Mouse (Mus musculus): ENCODE measurements at regions not wholly inside any gene's neighbourhood (a gene's known extent, or its start where the extent isn't known, plus 50 kb on each side); places are given as distances from the start of the nearest gene placed in this dataset.

DNA sequence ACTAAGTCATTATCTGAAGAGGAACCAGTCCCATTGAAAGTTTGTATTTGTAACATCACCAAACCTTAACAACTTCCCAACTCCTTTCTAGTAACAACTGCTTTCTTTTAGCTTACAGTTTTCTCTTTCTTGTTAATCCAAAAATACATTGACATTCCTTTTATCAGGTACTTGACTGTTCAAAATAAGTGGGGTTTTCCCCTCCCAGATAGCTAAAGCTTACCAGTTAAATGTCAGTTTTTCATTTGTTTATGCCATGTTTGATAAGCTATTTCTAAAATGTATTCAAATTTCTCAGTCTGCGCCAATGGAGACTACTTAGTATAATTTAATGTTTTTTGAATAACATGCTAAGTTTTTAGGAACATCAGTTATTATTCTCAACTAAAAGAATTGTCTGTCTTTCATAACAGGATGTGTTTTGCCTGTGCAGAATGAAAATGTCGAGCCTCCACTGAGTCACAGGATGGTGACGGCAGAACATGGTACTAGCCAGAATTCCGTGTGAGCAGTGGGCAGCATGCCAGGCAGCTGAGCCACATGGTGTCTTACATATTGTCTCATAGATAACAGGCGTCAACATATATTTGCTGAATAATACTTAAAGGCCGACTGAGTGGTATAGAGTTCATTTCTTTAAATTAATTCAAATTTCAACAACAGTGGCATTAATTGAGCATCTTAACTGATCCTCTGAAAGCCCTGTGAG, 82.1 kb upstream of the Atg10 start:
- no peak for DNase-seq (ENCODE audit: extremely low read depth, low read depth, low spot score)
- Histone ChIP-seq H3K27me3 (ENCODE audit: control insufficient read depth, insufficient read depth, low read length) (no peaks in the 10 kb centered on the region), H3K9ac (ENCODE audit: low read depth, low read length) (no peak overlapping the region), H3K36me3 (ENCODE audit: control insufficient read depth, insufficient read depth, low read length) (no peaks in the 10 kb centered on the region), H3K27ac (replicated peaks; ENCODE audit: insufficient read depth, low read depth, low read length) (no peak overlapping the region), H3K4me1 (ENCODE audit: control insufficient read depth, insufficient read depth, low read length) (no peaks in the 10 kb centered on the region), H3K79me2 (ENCODE audit: control insufficient read depth, insufficient read depth, low read length) (no peaks in the 10 kb centered on the region), H3K4me3 (ENCODE audit: insufficient read depth, low read depth, low read length) (no peak overlapping the region)
- 71% methylated on average over 6 of the region's 6 CpGs for WGBS
- TF ChIP-seq CTCF (IDR thresholded peaks at IDR 0.05; ENCODE audit: low read depth, low read length) (no peak), POLR2A (IDR thresholded peaks at IDR 0.05; ENCODE audit: extremely low read depth, insufficient read depth, low read length) (no peak)

DNA sequence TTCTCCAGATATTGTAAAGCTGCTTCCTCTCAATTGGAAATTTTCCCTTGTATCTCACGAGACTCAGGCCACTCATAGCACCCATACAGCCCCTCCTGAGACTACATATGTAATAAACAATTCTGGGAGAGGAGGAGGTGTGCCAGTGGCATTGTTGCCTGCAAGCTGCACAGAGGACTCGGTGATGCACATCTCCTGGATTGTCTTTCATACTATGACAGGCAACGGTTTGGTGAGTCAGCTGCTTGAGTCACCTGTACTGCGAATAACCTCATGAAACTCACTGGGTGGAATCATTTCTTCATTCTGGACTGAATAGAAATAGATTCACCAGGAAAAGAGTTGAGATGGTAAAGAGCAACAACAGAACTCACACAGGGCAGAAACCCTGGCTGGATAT, 82.8 kb upstream of the Atg10 start:
- H3K4me3 ChIP-seq (ENCODE audit: insufficient read depth, low read depth, low read length) = no peak overlapping the region
- 91% methylated on average over 4 of the region's 4 CpGs for WGBS
- no peak overlapping the region for H3K27ac ChIP-seq (replicated peaks; ENCODE audit: insufficient read depth, low read depth, low read length)
- no peak for DNase-seq (ENCODE audit: extremely low read depth, low read depth, low spot score)
- no peaks in the 10 kb centered on the region for H3K4me1 ChIP-seq (ENCODE audit: control insufficient read depth, insufficient read depth, low read length)
- H3K79me2 ChIP-seq (ENCODE audit: control insufficient read depth, insufficient read depth, low read length) = no peaks in the 10 kb centered on the region
- H3K9ac ChIP-seq (ENCODE audit: low read depth, low read length) = no peak overlapping the region
- no peak for TF ChIP-seq CTCF (IDR thresholded peaks at IDR 0.05; ENCODE audit: low read depth, low read length)
- no peak for TF ChIP-seq POLR2A (IDR thresholded peaks at IDR 0.05; ENCODE audit: extremely low read depth, insufficient read depth, low read length)
- H3K27me3 ChIP-seq (ENCODE audit: control insufficient read depth, insufficient read depth, low read length) = no peaks in the 10 kb centered on the region
- no peaks in the 10 kb centered on the region for H3K36me3 ChIP-seq (ENCODE audit: control insufficient read depth, insufficient read depth, low read length)

DNA sequence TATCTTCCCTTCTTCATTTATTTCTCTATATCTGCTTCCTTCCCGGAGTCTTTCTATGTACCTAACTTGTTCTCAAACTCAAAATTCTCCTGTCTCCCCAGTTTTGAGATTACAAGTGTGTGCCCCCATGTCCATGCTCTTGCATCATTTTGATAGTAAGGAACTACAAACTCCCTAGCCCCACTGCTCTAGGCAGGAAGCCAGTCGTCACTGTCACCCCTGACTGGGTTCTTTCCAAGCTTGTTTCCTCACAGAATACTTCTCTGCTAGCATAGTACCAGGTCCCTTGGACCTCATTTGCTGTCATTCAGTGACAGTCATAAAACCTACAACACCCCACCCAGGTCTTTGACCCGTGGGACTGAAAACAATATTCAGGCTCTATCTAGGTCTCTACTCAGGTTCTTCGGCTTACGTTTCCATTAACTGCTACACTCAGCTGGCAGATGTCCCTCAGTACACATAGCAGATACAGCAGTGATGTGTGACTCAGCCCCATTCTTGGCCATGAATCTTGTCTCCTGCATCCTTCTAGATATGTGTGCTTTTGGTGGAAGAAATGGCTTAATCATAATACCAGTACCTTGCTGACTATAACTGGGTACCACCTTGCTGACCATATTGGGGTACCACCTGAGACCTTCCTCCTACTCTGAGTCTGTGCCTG, 89.3 kb upstream of the Atg10 start:
- no peaks in the 10 kb centered on the region for H3K79me2 ChIP-seq (ENCODE audit: control insufficient read depth, insufficient read depth, low read length)
- no peaks in the 10 kb centered on the region for H3K36me3 ChIP-seq (ENCODE audit: control insufficient read depth, insufficient read depth, low read length)
- TF ChIP-seq CTCF (IDR thresholded peaks at IDR 0.05; ENCODE audit: low read depth, low read length) = no peak
- no peak for TF ChIP-seq POLR2A (IDR thresholded peaks at IDR 0.05; ENCODE audit: extremely low read depth, insufficient read depth, low read length)
- H3K27me3 ChIP-seq (ENCODE audit: control insufficient read depth, insufficient read depth, low read length) = no peaks in the 10 kb centered on the region
- H3K4me3 ChIP-seq (ENCODE audit: insufficient read depth, low read depth, low read length) = no peak overlapping the region
- WGBS = 82% methylated on average over 5 of the region's 5 CpGs
- no peak overlapping the region for H3K9ac ChIP-seq (ENCODE audit: low read depth, low read length)
- H3K27ac ChIP-seq (replicated peaks; ENCODE audit: insufficient read depth, low read depth, low read length) = no peak overlapping the region
- no peak for DNase-seq (ENCODE audit: extremely low read depth, low read depth, low spot score)
- H3K4me1 ChIP-seq (ENCODE audit: control insufficient read depth, insufficient read depth, low read length) = no peaks in the 10 kb centered on the region

DNA sequence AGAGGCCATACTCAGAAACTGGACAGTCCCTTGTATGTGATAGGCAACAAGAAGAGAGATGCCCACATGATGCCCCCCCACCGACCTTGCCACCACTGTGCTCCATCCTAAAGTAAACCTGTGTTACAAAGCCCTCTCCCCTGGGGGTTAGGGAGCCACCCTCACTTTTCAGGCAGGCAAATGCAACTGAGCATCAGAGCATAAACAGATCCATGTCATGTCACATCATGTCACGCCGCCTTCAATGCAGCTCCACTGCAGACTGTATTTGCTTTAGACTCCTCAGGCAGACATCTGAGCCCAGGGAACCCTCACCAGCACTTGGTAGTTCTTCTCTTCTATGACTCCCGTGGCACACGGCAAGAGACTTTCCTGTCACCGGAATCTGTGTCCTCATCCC, 98.6 kb upstream of the Atg10 start:
- 89% methylated on average over 6 of the region's 6 CpGs for WGBS

DNA sequence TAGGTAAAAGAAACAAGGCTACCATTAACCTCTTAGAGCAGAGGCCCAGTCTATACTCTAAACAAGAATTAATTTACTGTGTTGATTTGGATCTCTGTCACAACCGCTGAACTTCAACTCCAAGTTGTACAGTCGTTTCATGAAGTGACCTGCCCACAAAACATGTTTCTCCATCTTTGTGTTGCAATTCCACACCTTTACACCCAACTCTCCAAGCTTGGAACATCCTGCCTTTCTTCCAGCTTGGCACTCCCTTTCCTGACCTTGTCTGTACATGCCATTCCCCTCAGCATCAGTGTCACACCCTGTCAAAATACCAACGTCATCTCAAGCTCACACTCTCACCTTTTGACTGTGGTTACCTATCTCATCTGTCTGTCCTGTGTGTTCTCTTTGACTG, 103.1 kb upstream of the Atg10 start:
- H3K36me3 ChIP-seq (ENCODE audit: control insufficient read depth, insufficient read depth, low read length) = no peaks in the 10 kb centered on the region
- H3K79me2 ChIP-seq (ENCODE audit: control insufficient read depth, insufficient read depth, low read length) = no peaks in the 10 kb centered on the region
- no peaks in the 10 kb centered on the region for H3K27me3 ChIP-seq (ENCODE audit: control insufficient read depth, insufficient read depth, low read length)
- WGBS = 69% methylated on average over 3 of the region's 3 CpGs
- TF ChIP-seq CTCF (IDR thresholded peaks at IDR 0.05; ENCODE audit: low read depth, low read length) = no peak
- no peak overlapping the region for H3K9ac ChIP-seq (ENCODE audit: low read depth, low read length)
- H3K27ac ChIP-seq (replicated peaks; ENCODE audit: insufficient read depth, low read depth, low read length) = no peak overlapping the region
- H3K4me3 ChIP-seq (ENCODE audit: insufficient read depth, low read depth, low read length) = no peak overlapping the region
- H3K4me1 ChIP-seq (ENCODE audit: control insufficient read depth, insufficient read depth, low read length) = no peaks in the 10 kb centered on the region
- DNase-seq (ENCODE audit: extremely low read depth, low read depth, low spot score) = no peak

More for the DNA sequence above, 98.6 kb upstream of the Atg10 start:
- Histone ChIP-seq H3K36me3 (ENCODE audit: control insufficient read depth, insufficient read depth, low read length) (no peaks in the 10 kb centered on the region), H3K4me1 (ENCODE audit: control insufficient read depth, insufficient read depth, low read length) (no peaks in the 10 kb centered on the region), H3K9ac (ENCODE audit: low read depth, low read length) (no peak overlapping the region), H3K4me3 (ENCODE audit: insufficient read depth, low read depth, low read length) (no peak overlapping the region), H3K27ac (replicated peaks; ENCODE audit: insufficient read depth, low read depth, low read length) (no peak overlapping the region), H3K27me3 (ENCODE audit: control insufficient read depth, insufficient read depth, low read length) (no peaks in the 10 kb centered on the region), H3K79me2 (ENCODE audit: control insufficient read depth, insufficient read depth, low read length) (no peaks in the 10 kb centered on the region)
- no peak for DNase-seq (ENCODE audit: extremely low read depth, low read depth, low spot score)
- TF ChIP-seq POLR2A (IDR thresholded peaks at IDR 0.05; ENCODE audit: extremely low read depth, insufficient read depth, low read length) (no peak), CTCF (IDR thresholded peaks at IDR 0.05; ENCODE audit: low read depth, low read length) (no peak)

DNA sequence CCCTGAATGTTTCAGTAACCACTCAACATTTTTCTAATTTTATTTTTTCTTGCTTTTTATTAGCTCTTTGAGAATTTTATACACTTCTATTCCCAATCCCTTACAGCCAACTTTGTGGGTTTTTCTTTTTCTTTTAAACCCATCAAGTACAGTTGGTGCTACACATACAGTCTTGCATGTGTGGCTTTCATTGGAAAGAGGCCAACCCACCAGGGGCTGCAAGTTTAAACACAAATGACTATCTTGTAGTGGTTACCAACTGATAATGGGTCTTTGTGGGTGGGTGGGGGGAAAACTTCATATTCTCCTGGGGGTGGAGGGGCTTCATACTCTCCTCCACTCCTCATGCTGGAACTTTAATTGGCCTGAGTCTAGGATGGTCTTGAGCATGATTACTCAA, 110.5 kb upstream of the Atg10 start:
- Histone ChIP-seq H3K9ac (ENCODE audit: low read depth, low read length) (no peak overlapping the region), H3K27me3 (ENCODE audit: control insufficient read depth, insufficient read depth, low read length) (no peaks in the 10 kb centered on the region), H3K79me2 (ENCODE audit: control insufficient read depth, insufficient read depth, low read length) (no peaks in the 10 kb centered on the region), H3K4me1 (ENCODE audit: control insufficient read depth, insufficient read depth, low read length) (no peaks in the 10 kb centered on the region), H3K27ac (replicated peaks; ENCODE audit: insufficient read depth, low read depth, low read length) (no peak overlapping the region), H3K36me3 (ENCODE audit: control insufficient read depth, insufficient read depth, low read length) (no peaks in the 10 kb centered on the region), H3K4me3 (ENCODE audit: insufficient read depth, low read depth, low read length) (no peak overlapping the region)
- TF ChIP-seq POLR2A (IDR thresholded peaks at IDR 0.05; ENCODE audit: extremely low read depth, insufficient read depth, low read length) (no peak), CTCF (IDR thresholded peaks at IDR 0.05; ENCODE audit: low read depth, low read length) (no peak)
- DNase-seq (ENCODE audit: extremely low read depth, low read depth, low spot score) = no peak
